ENCODE assay signal across 22 mouse cellular contexts in genomic region chr2:163814739-163815465, GRCm38 (mm10). TPM values are rescaled to one million over a fixed set of nuclear protein-coding genes. Genes with fewer than 3 reads are reported as not detected.
"Had no signal": no experiment of that assay in that cellular context is flagged by ENCODE, and none has a peak within 500 bp of the region (broad histone marks: within the 10 kb centered on the region; RNA-seq: fewer than 3 reads in every experiment).

No protein-coding gene starts in this region.

- H3K36me3 ChIP-seq: limb, embryonic 12.5 days; liver, embryonic 13.5 days; lung, embryonic 15.5 days; midbrain, embryonic 15.5 days; neural tube, embryonic 13.5 days had no signal

- H3K9ac ChIP-seq: limb, embryonic 12.5 days; liver, embryonic 13.5 days; liver, postnatal 0 days; lung, embryonic 15.5 days; midbrain, embryonic 15.5 days; neural tube, embryonic 13.5 days had no signal

- H3K4me3 ChIP-seq: limb, embryonic 12.5 days; liver, embryonic 13.5 days; lung, embryonic 15.5 days; megakaryocyte, embryonic 14.5 days; midbrain, embryonic 15.5 days; neural tube, embryonic 13.5 days had no signal

- H3K27me3 ChIP-seq: limb, embryonic 12.5 days; liver, embryonic 13.5 days; lung, embryonic 15.5 days; midbrain, embryonic 15.5 days; neural tube, embryonic 13.5 days had no signal

- H3K4me1 ChIP-seq: limb, embryonic 12.5 days; liver, embryonic 13.5 days; midbrain, embryonic 15.5 days had no signal

- DNase-seq: kidney, postnatal 36 days; layer of hippocampus, adult 9-11 months; layer of hippocampus, postnatal 36 days; liver; liver, embryonic 13.5 days; liver, postnatal 0 days; lung, postnatal 14 days; retina, postnatal 1 day; right cerebral cortex, postnatal 4 days; spleen, adult 18-20 months; thymus, adult 2 months; thymus, postnatal 36 days had no signal

- ATAC-seq: liver, postnatal 0 days; midbrain, embryonic 15.5 days had no signal

- H3K27ac ChIP-seq: limb, embryonic 12.5 days; liver, embryonic 13.5 days; lung, embryonic 15.5 days; macrophage; midbrain, embryonic 15.5 days; neural tube, embryonic 13.5 days had no signal

- H3K9me3 ChIP-seq: limb, embryonic 12.5 days; liver, embryonic 13.5 days; lung, embryonic 15.5 days; megakaryocyte, embryonic 14.5 days; midbrain, embryonic 15.5 days; neural tube, embryonic 13.5 days had no signal

- H3K4me2 ChIP-seq: limb, embryonic 12.5 days; liver, embryonic 13.5 days; lung, embryonic 15.5 days; midbrain, embryonic 11.5 days; midbrain, embryonic 15.5 days; neural tube, embryonic 13.5 days had no signal

RNA-seq across cellular contexts. Expression of gene Ccn5, which starts 5.8 kb away (rescaled TPM):
- total RNA-seq: layer of hippocampus, adult 18-20 months; monocyte, adult 5-6 weeks had no signal
- polyA plus RNA-seq: macrophage had no signal

RNA-seq across cellular contexts. Expression of gene Kcnk15, which starts 38.5 kb away (rescaled TPM):
- total RNA-seq: layer of hippocampus, postnatal 36 days; monocyte, adult 5-6 weeks had no signal
- polyA plus RNA-seq: limb, embryonic 12.5 days; liver, embryonic 13.5 days; liver, postnatal 0 days; lung, embryonic 15.5 days; macrophage; midbrain, embryonic 11.5 days; neural tube, embryonic 13.5 days; stomach, embryonic 14.5 days; thymus, adult 2 months had no signal
